Mouse (Mus musculus) lung, adult 2 months (tissue): ENCODE measurements around the gene Taf13.

Experiments used
- CTCF ChIP-seq: fragments of 200-500 bp; IDR thresholded peaks from 2 replicates; pipeline ENCODE4 v1.5.1; 2011; ENCODE audit warnings: mild to moderate bottlenecking, low read length, control low read depth; ENCODE audit not compliant: insufficient read depth
- POLR2A ChIP-seq: fragments of 200-500 bp; IDR thresholded peaks from 2 replicates; pipeline ENCODE4 v1.6.1; 2011; ENCODE audit warnings: low read depth, mild to moderate bottlenecking, control low read depth, low read length, borderline replicate concordance; ENCODE audit errors: extremely low read depth

GRCm38 (mm10) chr3:108574018-108574417, 2.5 kb downstream of the Taf13 start:
- TF ChIP-seq CTCF (no peak), POLR2A (no peak)
